Mouse (Mus musculus): ENCODE measurements around the gene Shisal2b. TPM values are rescaled to one million over a fixed set of nuclear protein-coding genes. Genes with fewer than 3 reads are reported as not detected.
A peak's percentile ranks its signal among the peaks of the same experiment; 100 is the strongest.
"Not testable (repeated sequence)": the region's sequence is repeated elsewhere in the genome, so short reads cannot be mapped to it uniquely, and the experiment has no call there.

Gene Shisal2b
- polyA plus RNA-seq (2016; fragmentation: Nextera tagmentation; extraction: Ambion mirVana), result 0.33 and 0.41 TPM in 2 replicates

DNA sequence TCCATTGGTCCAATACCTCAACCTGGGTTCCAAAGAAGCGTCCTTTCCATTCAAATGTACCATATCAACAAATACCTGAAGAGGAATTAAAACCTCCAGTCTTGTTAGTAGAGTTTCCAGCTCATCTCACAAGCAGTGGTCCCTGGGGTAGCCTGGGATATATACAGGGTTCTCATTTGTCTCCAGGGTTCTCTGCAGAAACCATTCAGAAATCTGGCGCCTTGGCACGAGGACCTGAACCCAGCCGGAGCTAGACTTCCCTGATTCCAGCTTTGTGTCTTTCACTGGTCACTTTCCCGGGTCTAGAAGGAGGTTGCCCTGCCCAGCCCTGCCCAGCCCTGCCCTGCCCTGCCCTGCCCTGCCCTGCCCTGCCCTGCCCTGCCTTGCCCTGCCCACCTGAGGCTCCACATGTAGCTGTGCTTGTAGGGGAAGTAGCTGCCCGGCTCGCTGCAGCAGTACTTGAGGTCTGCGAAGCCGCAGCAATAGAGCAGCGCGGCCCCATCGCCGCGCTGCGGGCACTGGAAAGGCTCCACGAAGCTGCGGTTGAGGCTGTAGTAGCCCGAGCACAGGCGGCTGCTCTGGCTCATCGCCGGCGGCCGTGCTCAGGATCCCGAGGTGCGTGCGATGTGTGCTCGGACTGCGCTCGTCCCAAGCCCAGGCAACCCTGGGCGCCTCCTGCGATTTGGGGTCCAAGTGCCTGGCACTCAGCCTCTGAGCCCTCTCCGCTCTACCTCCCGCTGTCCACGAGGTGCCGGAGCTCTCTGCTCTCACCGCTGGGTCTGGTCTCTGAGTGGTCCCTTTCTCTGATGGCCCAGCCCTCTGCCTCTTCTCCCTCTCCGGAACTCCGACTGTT, at the start of gene Shisal2b:
Shisal2b (minus strand) TSS at position 767 of the 853 bp plus-strand sequence.
- peak within 1 kb of the TSS; percentile 55; the same call in 1 of the 2 replicates for H3K27ac ChIP-seq (replicated peaks)
- H3K4me3 ChIP-seq, result peak within 1 kb of the TSS; percentile 61
- 4% methylated on average over 38 of the region's 38 CpGs for WGBS

DNA sequence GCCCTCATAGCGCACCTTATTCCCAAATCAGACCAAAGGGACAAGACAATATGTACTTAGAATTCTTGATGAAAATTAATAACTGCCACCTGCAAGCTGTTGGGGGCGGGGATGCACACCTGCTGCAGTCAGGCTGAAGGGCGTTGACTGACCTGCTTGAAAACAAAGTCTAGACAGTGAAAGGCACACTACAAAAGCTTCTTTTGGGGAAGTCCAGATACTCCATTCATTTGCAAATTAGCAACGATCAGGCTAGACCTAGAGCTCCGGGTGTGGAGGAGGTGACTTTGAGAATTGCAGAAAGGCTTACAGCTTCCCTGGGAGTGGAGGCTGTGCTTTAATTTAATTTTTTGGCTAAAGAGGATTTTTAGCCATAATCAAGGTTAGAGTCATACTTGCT, 47.9 kb upstream of the Shisal2b start:
- WGBS, result 69% methylated on average over 5 of the region's 5 CpGs
- H3K9me3 ChIP-seq; H3K27me3 ChIP-seq (replicated peaks; ENCODE audit: low read depth, poor library complexity, severe bottlenecking); H3K27ac ChIP-seq (replicated peaks); DNase-seq (ENCODE audit: low spot score); H3K4me1 ChIP-seq; H3K36me3 ChIP-seq (replicated peaks); H3K4me3 ChIP-seq: not testable (repeated sequence)

More for the DNA sequence above, at the start of gene Shisal2b:
- DNase-seq (ENCODE audit: low spot score), result peak; percentile 68
- no peaks in the 10 kb centered on the region for H3K36me3 ChIP-seq (replicated peaks)
- H3K9me3 ChIP-seq, result no peaks in the 10 kb centered on the region
- H3K4me1 ChIP-seq, result peaks cover 8% of the 10 kb centered on the region
- H3K27me3 ChIP-seq (replicated peaks; ENCODE audit: low read depth, poor library complexity, severe bottlenecking), result peaks cover 41% of the 10 kb centered on the region

DNA sequence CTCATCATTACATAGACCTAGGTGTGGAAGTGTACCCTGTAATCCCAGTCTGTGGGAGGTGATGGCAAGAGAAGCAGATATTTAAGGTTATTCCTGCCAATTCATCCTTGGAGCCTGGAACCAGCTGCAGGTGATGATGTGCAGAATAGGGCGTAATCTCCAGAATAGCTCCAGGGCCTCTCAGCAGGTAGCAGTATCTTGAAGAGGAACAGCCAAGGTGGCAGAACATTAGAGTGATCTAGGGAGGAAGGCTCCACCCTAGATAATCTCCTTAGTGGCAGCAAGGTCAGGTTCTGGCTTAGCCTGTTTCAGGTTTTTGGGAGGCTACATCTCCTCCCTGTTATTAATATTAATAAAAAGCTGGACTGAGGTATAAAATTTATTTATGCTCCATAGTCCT, 47.3 kb upstream of the Shisal2b start:
- WGBS, result 91% methylated on average over 1 of the region's 1 CpGs
- H3K27ac ChIP-seq (replicated peaks), result not testable (repeated sequence)

DNA sequence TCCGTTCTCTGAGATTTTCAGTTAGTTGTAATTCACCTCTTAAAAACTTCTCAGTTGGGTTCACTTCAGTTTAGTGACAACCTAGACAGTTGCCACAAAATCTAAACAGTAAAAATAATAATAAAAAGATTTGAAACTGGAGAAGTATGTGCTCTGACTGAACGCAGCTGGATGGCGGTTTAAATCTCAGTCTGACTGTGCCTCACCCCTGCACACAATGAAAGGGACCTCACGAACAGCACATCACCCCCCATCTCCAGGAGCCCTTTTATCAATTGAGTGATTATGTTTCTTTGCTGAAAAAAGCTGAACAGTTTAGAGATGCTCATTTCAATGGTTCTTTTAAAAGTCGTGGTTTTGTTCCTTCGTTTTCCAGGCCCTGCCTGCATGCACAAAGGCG, 45.0 kb upstream of the Shisal2b start:
- Histone ChIP-seq H3K4me3 (no peak overlapping the region), H3K27me3 (replicated peaks; ENCODE audit: low read depth, poor library complexity, severe bottlenecking) (no peaks in the 10 kb centered on the region), H3K36me3 (replicated peaks) (no peaks in the 10 kb centered on the region), H3K4me1 (no peaks in the 10 kb centered on the region), H3K27ac (replicated peaks) (no peak overlapping the region), H3K9me3 (no peaks in the 10 kb centered on the region)
- no peak for DNase-seq (ENCODE audit: low spot score)
- WGBS, result 67% methylated on average over 7 of the region's 7 CpGs

More for the DNA sequence above, 47.3 kb upstream of the Shisal2b start:
- not testable (repeated sequence) for H3K36me3 ChIP-seq (replicated peaks); H3K4me1 ChIP-seq; H3K4me3 ChIP-seq; DNase-seq (ENCODE audit: low spot score); H3K27me3 ChIP-seq (replicated peaks; ENCODE audit: low read depth, poor library complexity, severe bottlenecking); H3K9me3 ChIP-seq

DNA sequence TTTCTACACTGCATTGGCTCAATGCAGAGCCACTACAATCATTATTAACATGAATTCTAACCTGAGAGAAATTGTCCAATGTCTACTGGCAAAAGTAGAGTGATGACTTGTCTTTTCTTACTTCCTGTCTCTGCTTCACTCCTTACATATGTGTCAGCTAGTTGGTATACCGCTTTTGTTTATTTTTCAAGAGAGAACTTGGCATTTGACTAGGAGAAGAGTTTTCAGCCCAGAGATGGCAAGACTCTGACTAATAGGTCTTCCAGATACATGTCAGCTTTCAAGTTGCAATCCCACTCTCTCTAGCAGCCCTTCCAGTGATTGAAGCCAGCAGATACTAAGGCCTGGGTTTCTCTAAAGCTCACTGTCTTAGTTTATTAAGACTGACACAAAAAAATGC, 31.1 kb upstream of the Shisal2b start:
- no peak for DNase-seq (ENCODE audit: low spot score)
- WGBS, result 85% methylated on average over 1 of the region's 1 CpGs
- no peaks in the 10 kb centered on the region for H3K4me1 ChIP-seq
- no peak overlapping the region for H3K27ac ChIP-seq (replicated peaks)
- H3K4me3 ChIP-seq, result no peak overlapping the region
- H3K9me3 ChIP-seq, result no peaks in the 10 kb centered on the region
- no peaks in the 10 kb centered on the region for H3K36me3 ChIP-seq (replicated peaks)
- no peaks in the 10 kb centered on the region for H3K27me3 ChIP-seq (replicated peaks; ENCODE audit: low read depth, poor library complexity, severe bottlenecking)

DNA sequence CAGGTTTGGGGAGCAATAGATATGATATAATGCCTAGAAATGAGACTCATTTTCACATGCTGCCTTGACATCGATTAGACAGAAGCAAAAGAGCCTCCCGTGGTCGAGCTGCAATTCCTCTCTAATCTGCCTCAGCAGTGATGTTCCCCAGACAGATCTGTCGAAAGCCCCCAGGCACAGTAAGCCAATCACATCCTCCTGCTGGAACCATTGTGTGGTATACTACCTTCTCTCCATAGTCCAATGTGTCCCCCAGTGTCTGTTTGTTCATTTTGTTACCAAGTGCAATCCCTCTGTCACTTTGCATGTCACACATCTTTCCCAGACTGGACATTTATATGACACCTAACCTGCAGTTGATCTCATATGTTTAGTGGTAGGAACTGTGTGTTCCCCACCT, 28.6 kb upstream of the Shisal2b start:
- Histone ChIP-seq H3K36me3 (replicated peaks) (no peaks in the 10 kb centered on the region), H3K4me1 (no peaks in the 10 kb centered on the region), H3K27ac (replicated peaks) (no peak overlapping the region), H3K27me3 (replicated peaks; ENCODE audit: low read depth, poor library complexity, severe bottlenecking) (no peaks in the 10 kb centered on the region), H3K4me3 (no peak overlapping the region), H3K9me3 (no peaks in the 10 kb centered on the region)
- 73% methylated on average over 4 of the region's 4 CpGs for WGBS
- no peak for DNase-seq (ENCODE audit: low spot score)

DNA sequence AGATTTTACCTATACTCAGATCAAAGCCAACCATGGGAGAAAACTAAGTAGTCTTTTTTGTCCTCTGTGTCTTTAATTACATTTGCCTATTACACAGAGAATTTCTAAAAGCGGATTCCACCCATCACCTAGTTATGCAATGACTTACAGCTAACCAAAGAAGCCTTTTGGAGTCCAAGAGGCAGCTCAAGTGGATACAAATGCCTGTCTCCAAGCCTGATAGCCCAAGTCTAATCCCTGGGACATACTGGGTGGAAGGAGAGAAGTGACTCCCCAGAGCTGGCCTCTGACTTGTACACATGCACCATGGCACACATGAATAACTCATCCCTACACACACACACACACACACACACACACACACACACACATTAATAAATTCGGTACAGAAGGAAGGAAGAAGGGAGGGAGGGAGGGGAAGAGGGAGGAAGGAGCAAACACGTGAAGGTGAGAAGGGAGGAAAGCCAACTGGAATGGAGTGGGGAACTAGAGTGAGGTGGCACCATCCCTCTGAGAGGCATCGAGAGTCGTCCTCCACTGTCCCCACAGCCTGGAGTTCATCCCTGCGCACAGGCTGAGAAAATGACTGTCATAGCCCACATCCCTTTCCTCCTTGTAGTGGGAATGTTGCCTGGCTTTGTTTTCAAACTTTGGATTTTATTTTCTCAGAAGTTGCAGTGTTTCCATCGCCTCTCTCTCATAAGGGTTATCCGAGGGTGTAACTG, 22.8 kb upstream of the Shisal2b start:
- no peak overlapping the region for H3K27ac ChIP-seq (replicated peaks)
- H3K9me3 ChIP-seq, result no peaks in the 10 kb centered on the region
- peaks cover 3% of the 10 kb centered on the region; the same call in 1 of the 2 replicates for H3K4me1 ChIP-seq
- no peak overlapping the region for H3K4me3 ChIP-seq
- H3K36me3 ChIP-seq (replicated peaks), result no peaks in the 10 kb centered on the region
- no peaks in the 10 kb centered on the region for H3K27me3 ChIP-seq (replicated peaks; ENCODE audit: low read depth, poor library complexity, severe bottlenecking)
- 76% methylated on average over 8 of the region's 8 CpGs for WGBS
- no peak for DNase-seq (ENCODE audit: low spot score)

DNA sequence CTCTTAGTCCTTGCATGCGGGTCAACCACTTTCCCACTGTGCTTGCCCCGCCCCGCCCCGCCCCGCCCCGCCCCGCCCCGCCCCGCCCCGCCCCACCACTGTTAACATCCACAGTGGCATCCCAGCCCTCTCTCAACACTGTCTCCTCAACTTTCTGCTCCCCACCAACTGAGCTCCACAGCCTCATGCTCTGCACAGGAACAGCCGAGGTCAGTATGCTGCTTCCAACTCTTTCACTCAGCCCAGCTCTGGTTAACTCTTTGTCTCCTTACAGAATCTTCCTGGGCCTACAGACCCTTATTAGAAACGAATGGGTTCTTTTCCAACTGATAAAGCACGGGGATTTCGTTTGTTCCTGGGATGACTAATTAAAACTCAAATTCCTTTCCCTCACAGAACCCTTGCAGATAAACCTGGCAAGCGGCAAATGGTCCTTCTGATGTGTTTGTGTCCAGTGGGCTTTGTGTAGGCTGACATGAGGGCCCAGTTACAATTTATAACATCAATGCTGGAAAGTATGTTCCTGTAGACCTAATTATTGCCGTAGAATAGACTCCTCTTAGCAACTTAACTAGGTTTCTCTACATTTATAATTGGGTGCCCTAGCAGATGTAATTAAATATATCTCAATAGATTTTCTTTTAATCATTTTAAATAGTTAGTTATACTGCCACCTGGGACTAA, 20.0 kb upstream of the Shisal2b start:
- no peak for DNase-seq (ENCODE audit: low spot score)

DNA sequence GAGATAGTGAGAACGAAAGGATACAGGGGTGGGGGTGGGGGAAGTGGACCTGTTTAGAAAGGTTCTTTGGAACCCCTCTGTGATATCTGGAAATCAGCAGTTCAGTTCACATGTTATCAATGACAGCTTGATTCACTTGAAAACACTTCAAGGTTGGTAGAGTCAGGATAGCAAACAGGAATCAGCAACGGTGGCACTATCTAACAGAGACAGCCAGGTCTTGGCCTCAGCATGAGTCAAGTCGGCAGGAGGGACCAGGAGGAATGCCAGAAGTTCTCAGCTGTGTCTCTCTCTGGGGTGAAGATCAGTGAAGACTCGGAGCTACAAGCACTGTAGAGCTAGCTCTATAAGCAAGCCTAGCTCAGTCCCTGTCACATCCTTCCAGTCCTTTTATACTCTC, 14.8 kb upstream of the Shisal2b start:
- Histone ChIP-seq H3K4me3 (no peak overlapping the region), H3K27ac (replicated peaks) (no peak overlapping the region)
- WGBS, result 80% methylated on average over 4 of the region's 4 CpGs

More for the DNA sequence above, 20.0 kb upstream of the Shisal2b start:
- Histone ChIP-seq H3K27ac (replicated peaks) (no peak overlapping the region), H3K9me3 (no peaks in the 10 kb centered on the region), H3K36me3 (replicated peaks) (no peaks in the 10 kb centered on the region), H3K27me3 (replicated peaks; ENCODE audit: low read depth, poor library complexity, severe bottlenecking) (no peaks in the 10 kb centered on the region), H3K4me1 (peaks cover 3% of the 10 kb centered on the region; the same call in 1 of the 2 replicates), H3K4me3 (no peak overlapping the region)
- WGBS, result 31% methylated on average over 16 of the region's 16 CpGs

DNA sequence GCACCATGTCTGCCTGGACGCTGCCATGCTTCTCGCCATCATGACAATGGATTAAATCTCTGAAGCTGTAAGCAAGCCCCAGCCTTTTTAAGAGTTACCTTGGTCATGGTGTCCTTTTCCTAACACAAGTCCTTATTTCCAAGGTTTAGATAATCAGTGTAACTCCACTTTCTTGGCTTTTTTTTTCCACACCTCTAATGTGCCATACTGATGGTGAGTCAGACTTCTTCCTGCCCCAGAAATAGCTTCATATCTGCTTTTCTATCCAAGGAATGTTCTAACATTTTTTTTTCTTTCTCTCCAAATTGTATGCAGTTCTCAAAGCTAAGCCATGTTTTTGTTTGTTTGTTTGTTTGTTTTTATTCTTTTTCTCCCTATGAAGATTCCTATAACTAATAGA, 6.2 kb upstream of the Shisal2b start:
- Histone ChIP-seq H3K27me3 (replicated peaks; ENCODE audit: low read depth, poor library complexity, severe bottlenecking) (peaks cover 5% of the 10 kb centered on the region), H3K27ac (replicated peaks) (no peak overlapping the region), H3K4me3 (no peak overlapping the region), H3K4me1 (no peaks in the 10 kb centered on the region), H3K36me3 (replicated peaks) (no peaks in the 10 kb centered on the region), H3K9me3 (no peaks in the 10 kb centered on the region)
- no peak for DNase-seq (ENCODE audit: low spot score)
- WGBS, result 100% methylated on average over 2 of the region's 2 CpGs

More for the DNA sequence above, 14.8 kb upstream of the Shisal2b start:
- no peak for DNase-seq (ENCODE audit: low spot score)
- Histone ChIP-seq H3K36me3 (replicated peaks) (no peaks in the 10 kb centered on the region), H3K9me3 (no peaks in the 10 kb centered on the region), H3K27me3 (replicated peaks; ENCODE audit: low read depth, poor library complexity, severe bottlenecking) (no peaks in the 10 kb centered on the region), H3K4me1 (peaks cover 2% of the 10 kb centered on the region; the same call in 1 of the 2 replicates)

DNA sequence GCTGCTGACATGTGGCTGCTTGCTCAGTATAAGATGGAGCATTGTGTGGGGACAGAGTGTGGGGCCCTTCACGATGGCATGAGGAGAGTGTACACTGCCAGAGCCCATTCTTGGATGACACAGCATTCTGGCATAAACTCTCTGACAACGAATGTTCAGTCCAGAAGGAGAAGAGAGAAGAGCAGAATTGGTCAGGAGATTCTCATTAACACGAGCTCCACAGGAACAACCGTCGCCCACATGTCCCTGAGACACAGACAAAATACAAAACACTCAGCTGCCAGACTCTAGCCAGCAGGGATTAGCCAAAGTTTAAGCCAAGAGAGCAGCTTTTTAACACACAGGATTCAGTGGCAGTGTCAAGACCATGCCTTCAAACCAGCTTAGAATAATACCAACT, 3.0 kb upstream of the Shisal2b start:
- Histone ChIP-seq H3K36me3 (replicated peaks) (no peaks in the 10 kb centered on the region), H3K27ac (replicated peaks) (no peak overlapping the region), H3K4me1 (peaks cover 8% of the 10 kb centered on the region), H3K4me3 (no peak overlapping the region), H3K9me3 (no peaks in the 10 kb centered on the region), H3K27me3 (replicated peaks; ENCODE audit: low read depth, poor library complexity, severe bottlenecking) (peaks cover 35% of the 10 kb centered on the region)
- WGBS, result 91% methylated on average over 5 of the region's 5 CpGs
- DNase-seq (ENCODE audit: low spot score), result no peak

DNA sequence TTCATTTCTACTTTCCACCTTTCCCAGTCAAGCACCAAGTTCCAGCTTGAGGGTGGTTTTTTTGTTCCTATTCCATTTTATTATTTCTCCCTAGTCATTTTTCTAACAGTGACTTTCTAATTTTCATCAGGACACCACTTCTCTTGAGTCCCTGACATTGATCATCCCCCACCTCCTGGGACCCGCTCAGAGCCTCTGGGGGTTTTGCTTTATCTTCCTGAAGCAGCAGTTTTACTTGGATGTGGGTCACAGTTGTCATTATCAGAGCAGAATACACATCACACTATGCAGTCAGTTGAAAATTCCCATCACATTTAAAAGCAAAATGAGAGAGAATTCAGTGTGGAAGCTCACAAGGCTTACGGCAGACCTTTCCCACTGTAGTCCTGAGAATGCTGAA, 10.0 kb downstream of the Shisal2b start:
- no peak for DNase-seq (ENCODE audit: low spot score)
- Histone ChIP-seq H3K4me3 (no peak overlapping the region), H3K9me3 (no peaks in the 10 kb centered on the region), H3K4me1 (no peaks in the 10 kb centered on the region), H3K27me3 (replicated peaks; ENCODE audit: low read depth, poor library complexity, severe bottlenecking) (no peaks in the 10 kb centered on the region), H3K36me3 (replicated peaks) (no peaks in the 10 kb centered on the region), H3K27ac (replicated peaks) (no peak overlapping the region)
- 87% methylated on average over 2 of the region's 2 CpGs for WGBS
